Comparison of ENCODE assay signal across 17 mouse cellular contexts in genomic region chr12:107723062-107723859, GRCm38 (mm10).
DNase-seq lines count a peak whose midpoint lies in the region; ATAC-seq and TF ChIP-seq lines count a peak whose summit lies in the region.
"Had no signal": no experiment of that assay in that cellular context is flagged by ENCODE, and none has a peak within 500 bp of the region (broad histone marks: within the 10 kb centered on the region; RNA-seq: fewer than 3 reads in every experiment).

No protein-coding gene starts in this region.

- no peak for TF ChIP-seq CTCF in kidney, postnatal 0 days (IDR thresholded peaks at IDR 0.05; ENCODE audit: low read depth)

- H3K9me3 ChIP-seq in kidney, postnatal 0 days (replicated peaks; ENCODE audit: low read length), result no peaks in the 10 kb centered on the region
- H3K9me3 ChIP-seq in embryonic facial prominence, embryonic 11.5 days (replicated peaks; ENCODE audit: control insufficient read depth, low read length), result no peaks in the 10 kb centered on the region
- no peaks in the 10 kb centered on the region for H3K9me3 ChIP-seq in embryonic facial prominence, embryonic 15.5 days (replicated peaks)
- no peaks in the 10 kb centered on the region for H3K9me3 ChIP-seq in midbrain, embryonic 13.5 days
- H3K9me3 ChIP-seq: forebrain, embryonic 13.5 days; neural tube, embryonic 12.5 days had no signal

- H3K36me3 ChIP-seq in kidney, postnatal 0 days (ENCODE audit: insufficient read depth, low read length), result no peaks in the 10 kb centered on the region
- no peaks in the 10 kb centered on the region for H3K36me3 ChIP-seq in embryonic facial prominence, embryonic 11.5 days (replicated peaks; ENCODE audit: control insufficient read depth, insufficient read depth, low read depth, low read length)
- H3K36me3 ChIP-seq in embryonic facial prominence, embryonic 15.5 days, result no peaks in the 10 kb centered on the region
- H3K36me3 ChIP-seq in midbrain, embryonic 13.5 days, result no peaks in the 10 kb centered on the region
- H3K36me3 ChIP-seq: neural tube, embryonic 12.5 days had no signal

- H3K27me3 ChIP-seq in kidney, postnatal 0 days (ENCODE audit: insufficient read depth, low read length), result no peaks in the 10 kb centered on the region
- no peaks in the 10 kb centered on the region for H3K27me3 ChIP-seq in embryonic facial prominence, embryonic 11.5 days (ENCODE audit: control insufficient read depth, insufficient read depth, low read length)
- H3K27me3 ChIP-seq in embryonic facial prominence, embryonic 15.5 days, result no peaks in the 10 kb centered on the region
- H3K27me3 ChIP-seq in midbrain, embryonic 13.5 days, result no peaks in the 10 kb centered on the region
- H3K27me3 ChIP-seq: CH12.LX; forebrain, embryonic 13.5 days; neural tube, embryonic 12.5 days had no signal

- no peak overlapping the region for H3K4me2 ChIP-seq in kidney, postnatal 0 days (ENCODE audit: low read length)
- H3K4me2 ChIP-seq in embryonic facial prominence, embryonic 11.5 days (ENCODE audit: low read depth, low read length), result no peak overlapping the region
- H3K4me2 ChIP-seq in embryonic facial prominence, embryonic 15.5 days (replicated peaks), result no peak overlapping the region
- H3K4me2 ChIP-seq in midbrain, embryonic 13.5 days (replicated peaks), result no peak overlapping the region; the same call in 1 of the 2 replicates
- H3K4me2 ChIP-seq: forebrain, embryonic 13.5 days; hindbrain, embryonic 14.5 days; neural tube, embryonic 12.5 days had no signal

- peak; percentile 73 for DNase-seq in kidney, postnatal 0 days (ENCODE audit: low spot score)
- DNase-seq in kidney, adult 8-10 months, result no peak
- peak; percentile 83 for DNase-seq in embryonic facial prominence, embryonic 11.5 days (ENCODE audit: low spot score)
- no peak for DNase-seq in left cerebral cortex, adult 8-10 months (ENCODE audit: low spot score in 2 of 2)
- DNase-seq in spleen, adult 18-20 months, result no peak
- DNase-seq: adrenal gland, postnatal 25 days; cerebellum, adult 8-10 months; gastrocnemius, postnatal 10 days; heart, adult 2 months; kidney, adult 2 months; left cerebral cortex, postnatal 4 days had no signal

- no peak; the same call in 1 of the 2 replicates for ATAC-seq in kidney, postnatal 0 days (replicated peaks; ENCODE audit: low FRiP score, low read depth)
- peak; percentile 70; the same call in 1 of the 2 replicates for ATAC-seq in embryonic facial prominence, embryonic 11.5 days (replicated peaks; ENCODE audit: insufficient number of reproducible peaks, low FRiP score, low TSS enrichment, low read depth)
- ATAC-seq in embryonic facial prominence, embryonic 15.5 days (ENCODE audit: insufficient number of reproducible peaks, low FRiP score, low TSS enrichment, low read depth), result 0 out of 2 replicates have a peak, but pooled peaks have one; percentile 48
- peak; percentile 65 for ATAC-seq in midbrain, embryonic 13.5 days
- ATAC-seq: forebrain, embryonic 13.5 days had no signal

- no peak overlapping the region for H3K9ac ChIP-seq in kidney, postnatal 0 days (ENCODE audit: low read depth, low read length)
- H3K9ac ChIP-seq in embryonic facial prominence, embryonic 11.5 days (replicated peaks; ENCODE audit: low read length), result no peak overlapping the region
- H3K9ac ChIP-seq in embryonic facial prominence, embryonic 15.5 days, result no peak overlapping the region
- H3K9ac ChIP-seq in midbrain, embryonic 13.5 days (replicated peaks), result 0 out of 2 replicates have a peak overlapping the region, but pooled peaks have one; percentile 25
- H3K9ac ChIP-seq: forebrain, embryonic 13.5 days; hindbrain, embryonic 14.5 days; neural tube, embryonic 12.5 days had no signal

- H3K27ac ChIP-seq in kidney, postnatal 0 days, result no peak overlapping the region
- H3K27ac ChIP-seq in embryonic facial prominence, embryonic 11.5 days (replicated peaks; ENCODE audit: low read depth, low read length), result peak overlapping the region; percentile 61
- peak overlapping the region; percentile 13 for H3K27ac ChIP-seq in embryonic facial prominence, embryonic 15.5 days (replicated peaks)
- peak overlapping the region; percentile 74 for H3K27ac ChIP-seq in midbrain, embryonic 13.5 days
- H3K27ac ChIP-seq: forebrain, embryonic 13.5 days; heart, adult 2 months; hindbrain, embryonic 14.5 days; neural tube, embryonic 12.5 days had no signal

- 55% methylated on average over 9 of the region's 9 CpGs for WGBS in kidney, postnatal 0 days
- 55% methylated on average over 9 of the region's 9 CpGs for WGBS in embryonic facial prominence, embryonic 11.5 days
- 36% methylated on average over 9 of the region's 9 CpGs for WGBS in embryonic facial prominence, embryonic 15.5 days
- WGBS in midbrain, embryonic 13.5 days, result 70% methylated on average over 9 of the region's 9 CpGs

- no peaks in the 10 kb centered on the region for H3K4me1 ChIP-seq in kidney, postnatal 0 days (replicated peaks; ENCODE audit: insufficient read depth, low read length)
- peaks cover 4% of the 10 kb centered on the region for H3K4me1 ChIP-seq in embryonic facial prominence, embryonic 11.5 days (ENCODE audit: control insufficient read depth, insufficient read depth, low read length)
- peaks cover 32% of the 10 kb centered on the region for H3K4me1 ChIP-seq in embryonic facial prominence, embryonic 15.5 days
- H3K4me1 ChIP-seq in midbrain, embryonic 13.5 days (replicated peaks), result peaks cover 30% of the 10 kb centered on the region

- H3K4me3 ChIP-seq in kidney, postnatal 0 days (replicated peaks; ENCODE audit: low read depth, low read length), result no peak overlapping the region
- no peak overlapping the region for H3K4me3 ChIP-seq in embryonic facial prominence, embryonic 11.5 days (ENCODE audit: low read depth, low read length)
- no peak overlapping the region for H3K4me3 ChIP-seq in embryonic facial prominence, embryonic 15.5 days (replicated peaks)
- no peak overlapping the region for H3K4me3 ChIP-seq in midbrain, embryonic 13.5 days (replicated peaks)
- H3K4me3 ChIP-seq: forebrain, embryonic 13.5 days; heart, adult 2 months; neural tube, embryonic 12.5 days had no signal

Comparison
In these comparisons a context has a peak if more than half of its experiments do, and no peak if none do; other contexts are left out.
1. DNase-seq: peak in kidney, postnatal 0 days (single experiment) and embryonic facial prominence, embryonic 11.5 days (single experiment); none in kidney, adult 8-10 months (0 of 2), left cerebral cortex, adult 8-10 months (0 of 2) and spleen, adult 18-20 months (0 of 2).